Mouse (Mus musculus) midbrain, embryonic 11.5 days (tissue): ENCODE data around the gene Zfp800. TPM values are rescaled to one million over a fixed set of nuclear protein-coding genes. Genes with fewer than 3 reads are reported as not detected.

Experiments used
- ATAC-seq: fragments of 200-750 bp; cut with Nextera tagmentation; 2 replicates; pipeline ENCODE4 v1.8.0; 2017; ENCODE audit warnings: moderate TSS enrichment, moderate library complexity; ENCODE audit not compliant: low FRiP score
- DNase-seq: peaks from one replicate; pipeline ENCODE4 v3.0.0; 2015; ENCODE audit warnings: low spot score; ENCODE audit errors: missing footprints
- H3K27ac ChIP-seq: fragments of 300-500 bp; sonication (generic); 2 replicates; pipeline ENCODE4 v1.5.1; 2014; ENCODE audit warnings: low read depth, low read length
- H3K27me3 ChIP-seq: fragments of 300-500 bp; sonication (generic); 2 replicates; pipeline ENCODE4 v1.6.1; 2014; ENCODE audit warnings: mild to moderate bottlenecking, low read length, moderate library complexity, mixed read lengths; ENCODE audit not compliant: control insufficient read depth, insufficient read depth
- H3K36me3 ChIP-seq: fragments of 300-500 bp; sonication (generic); 2 replicates; pipeline ENCODE4 v1.6.1; 2014; ENCODE audit warnings: mild to moderate bottlenecking, low read length, moderate library complexity, mixed read lengths; ENCODE audit not compliant: control insufficient read depth, insufficient read depth
- H3K4me1 ChIP-seq: fragments of 300-500 bp; sonication (generic); 2 replicates; pipeline ENCODE4 v1.6.1; 2014; ENCODE audit warnings: low read length; ENCODE audit not compliant: control insufficient read depth, insufficient read depth
- H3K4me2 ChIP-seq: fragments of 300-500 bp; sonication (generic); 2 replicates; pipeline ENCODE4 v1.6.1; 2014; ENCODE audit warnings: mild to moderate bottlenecking, moderate library complexity
- H3K4me3 ChIP-seq: fragments of 300-500 bp; sonication (generic); 2 replicates; pipeline ENCODE4 v1.5.1; 2014; ENCODE audit warnings: low read depth, low read length
- H3K9ac ChIP-seq: fragments of 300-500 bp; sonication (generic); 2 replicates; pipeline ENCODE4 v1.6.1; 2014; ENCODE audit warnings: low read length
- H3K9me3 ChIP-seq: fragments of 300-500 bp; sonication (generic); 2 replicates; pipeline ENCODE4 v1.6.1; 2016; ENCODE audit warnings: low read length; ENCODE audit not compliant: control insufficient read depth
- WGBS: fragments of 180-500 bp; shearing (Covaris S2); extraction: QIAGEN DNeasy Blood & Tissue Kit; methylation state at CpG from one replicate; pipeline ENCODE4 v1.1.7; 2014; 5-methylcytosine and 5-hydroxymethylcytosine counted together
- polyA plus RNA-seq: library from polyadenylated mRNA; unstranded; fragments of >200 nt; fragmentation: Nextera tagmentation; extraction: Ambion mirVana; gene quantifications from 2 replicates; pipeline ENCODE4 v1.2.1, GENCODE M21; 2014

Zfp800 gene
- polyA plus RNA-seq, 1 experiment from 2014 or later, result 33.0 TPM

DNA sequence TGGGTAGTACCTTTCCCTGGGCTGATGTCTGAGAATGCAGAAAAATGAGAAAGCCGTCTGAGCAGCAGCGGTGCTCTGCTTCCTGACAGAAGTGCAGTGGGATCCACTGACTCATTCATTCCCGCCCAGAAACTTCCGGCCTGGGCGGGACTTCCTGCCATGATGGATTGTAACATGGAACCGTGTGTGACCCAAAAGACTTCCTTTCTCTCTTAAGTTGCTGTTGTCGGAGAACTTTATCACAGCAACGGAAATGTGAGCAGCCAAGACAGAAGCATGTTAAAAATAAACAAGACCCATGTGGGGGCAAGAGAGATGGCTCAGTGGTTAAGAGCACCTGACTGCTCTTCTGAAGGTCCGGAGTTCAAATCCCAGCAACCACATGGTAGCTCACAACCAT is 12.2 kb upstream of the Zfp800 start:
- H3K4me1 ChIP-seq, result no peaks in the 10 kb centered on the region
- H3K27me3 ChIP-seq, result no peaks in the 10 kb centered on the region
- 89% methylated on average over 9 of the region's 9 CpGs for WGBS
- H3K27ac ChIP-seq, result no peak overlapping the region
- no peaks in the 10 kb centered on the region for H3K36me3 ChIP-seq
- ATAC-seq, result no peak
- no peak overlapping the region for H3K9ac ChIP-seq
- H3K4me2 ChIP-seq, result no peak overlapping the region
- peak; percentile 19 for DNase-seq
- H3K4me3 ChIP-seq, result no peak overlapping the region
- no peaks in the 10 kb centered on the region for H3K9me3 ChIP-seq

DNA sequence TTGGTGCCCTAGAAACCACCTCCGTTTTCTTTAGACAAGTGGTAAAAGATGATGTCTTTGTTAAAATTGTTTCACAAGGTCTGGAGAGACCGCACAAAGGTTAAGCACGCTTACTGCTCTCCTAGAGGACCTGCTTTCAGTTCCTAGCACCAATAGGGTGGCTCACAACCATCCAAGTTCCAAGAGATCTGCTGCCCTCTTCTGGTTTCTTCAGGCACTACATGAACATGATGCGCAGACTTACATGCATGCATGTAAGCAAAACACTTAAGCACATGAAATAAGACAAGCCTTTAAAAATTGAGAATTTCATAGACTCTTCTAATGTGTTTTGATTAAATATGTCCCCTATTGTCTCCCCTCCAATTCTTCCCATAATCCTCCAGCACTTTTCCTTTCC is 2.0 kb upstream of the Zfp800 start:
- Histone ChIP-seq H3K36me3 (no peaks in the 10 kb centered on the region), H3K27me3 (0 out of 2 replicates have a peak, but pooled peaks cover 2% of the 10 kb centered on the region), H3K9me3 (peaks cover 4% of the 10 kb centered on the region), H3K4me2 (no peak overlapping the region), H3K27ac (no peak overlapping the region), H3K4me1 (peaks cover 2% of the 10 kb centered on the region; the same call in 1 of the 2 replicates), H3K9ac (no peak overlapping the region), H3K4me3 (no peak overlapping the region)
- 93% methylated on average over 4 of the region's 4 CpGs for WGBS
- ATAC-seq (no peak), DNase-seq (no peak)

DNA sequence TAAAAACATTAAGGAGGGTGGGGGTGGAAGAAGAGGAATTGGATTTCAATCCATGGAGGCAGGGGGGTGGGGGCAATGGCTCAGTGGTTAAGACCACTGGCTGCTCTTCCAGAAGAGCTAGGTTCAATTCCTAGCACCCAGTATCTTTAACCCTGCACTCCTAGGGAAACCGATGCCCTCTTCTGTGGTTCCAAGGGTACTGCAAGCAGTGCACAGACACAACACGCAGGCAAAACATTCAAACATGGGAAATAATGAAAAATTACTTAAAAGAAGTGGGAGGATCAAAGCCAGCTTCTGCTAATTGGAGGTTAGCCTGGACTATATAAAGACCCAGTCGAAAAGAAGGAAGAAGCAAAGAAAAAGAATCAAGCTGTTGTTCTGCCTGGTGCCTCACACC is 921 bp upstream of the Zfp800 start:
- Histone ChIP-seq H3K27me3 (0 out of 2 replicates have a peak, but pooled peaks cover 2% of the 10 kb centered on the region), H3K9ac (no peak overlapping the region), H3K4me3 (no peak overlapping the region), H3K4me2 (no peak overlapping the region), H3K9me3 (peaks cover 4% of the 10 kb centered on the region), H3K27ac (no peak overlapping the region), H3K36me3 (no peaks in the 10 kb centered on the region), H3K4me1 (peaks cover 2% of the 10 kb centered on the region; the same call in 1 of the 2 replicates)
- DNase-seq (no peak), ATAC-seq (no peak)
- 89% methylated on average over 3 of the region's 3 CpGs for WGBS

DNA sequence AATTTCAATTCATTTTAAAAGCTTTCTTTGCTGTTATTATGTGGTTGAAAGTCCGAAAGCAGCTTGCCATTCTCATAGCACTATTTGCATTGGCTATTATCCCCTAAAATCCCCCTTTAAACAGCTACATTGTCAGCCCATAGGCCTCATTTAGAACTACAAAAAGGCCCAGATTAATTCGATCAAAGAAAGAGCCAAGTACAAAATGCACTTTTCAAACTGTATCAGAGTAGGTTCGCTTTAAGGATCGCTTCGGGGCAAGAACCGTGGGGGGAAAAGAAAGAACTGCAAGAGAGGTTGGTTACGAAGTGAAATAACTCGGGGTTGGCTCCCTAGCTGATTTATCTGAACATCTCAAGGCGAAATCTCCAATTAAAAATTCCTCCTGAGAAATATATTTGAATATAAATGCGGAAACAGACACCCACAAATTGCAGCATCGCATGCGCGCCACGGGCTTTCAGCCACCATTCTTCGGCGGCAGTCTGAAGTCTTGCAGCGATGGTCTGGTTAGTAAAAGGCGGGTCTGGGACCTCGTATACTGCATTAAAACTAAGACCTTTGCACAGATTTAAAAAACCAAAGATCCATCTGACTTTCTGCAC is 850 bp downstream of the Zfp800 start:
- peak; percentile 52 for ATAC-seq
- WGBS, result 0% methylated on average over 19 of the region's 19 CpGs
- Histone ChIP-seq H3K9me3 (peaks cover 4% of the 10 kb centered on the region), H3K4me2 (peak overlapping the region; percentile 69), H3K27ac (peak overlapping the region; percentile 87), H3K27me3 (0 out of 2 replicates have a peak, but pooled peaks cover 2% of the 10 kb centered on the region), H3K36me3 (no peaks in the 10 kb centered on the region), H3K4me3 (peak overlapping the region; percentile 50), H3K9ac (peak overlapping the region; percentile 80), H3K4me1 (peaks cover 2% of the 10 kb centered on the region; the same call in 1 of the 2 replicates)
- DNase-seq, result peak; percentile 97

DNA sequence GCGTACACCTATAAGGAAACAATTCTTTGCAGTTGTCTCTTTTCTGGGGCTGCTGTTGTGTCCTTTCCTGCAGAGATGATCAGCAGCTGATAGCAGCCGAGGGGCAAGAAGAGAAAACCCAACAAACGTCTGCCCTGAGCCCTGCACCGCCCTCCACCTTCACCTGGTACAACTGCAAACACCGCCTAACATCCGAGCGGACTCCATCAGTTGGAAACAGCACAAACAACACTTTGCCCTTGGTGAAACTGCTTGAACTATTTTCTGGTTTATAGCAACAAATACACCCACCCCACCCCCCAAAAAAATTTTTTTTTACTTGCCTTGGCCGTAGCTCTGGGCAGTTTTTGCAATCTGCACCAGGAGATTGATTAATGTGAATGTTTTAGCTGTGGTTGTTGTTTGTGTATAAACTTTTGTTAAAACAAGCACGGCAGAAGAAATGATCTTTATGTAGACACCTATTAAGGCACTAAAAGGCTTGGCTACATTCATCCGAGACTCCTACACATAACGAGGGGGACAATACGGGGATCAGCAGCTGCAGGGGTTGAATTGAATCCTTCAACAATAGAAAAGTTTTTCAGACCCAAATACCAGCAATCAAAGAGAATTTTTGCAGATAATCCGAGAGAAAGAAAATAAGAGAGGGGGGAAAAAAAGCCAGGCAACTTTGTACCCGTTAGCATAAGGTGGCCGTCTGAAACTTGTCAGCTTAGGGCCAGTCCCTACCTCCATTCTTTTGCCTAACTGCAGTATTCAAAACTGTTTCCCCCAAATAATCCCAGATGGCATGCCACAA is 1.6 kb downstream of the Zfp800 start:
- Histone ChIP-seq H3K27ac (peak overlapping the region; percentile 87), H3K4me1 (peaks cover 2% of the 10 kb centered on the region; the same call in 1 of the 2 replicates), H3K27me3 (0 out of 2 replicates have a peak, but pooled peaks cover 2% of the 10 kb centered on the region), H3K4me2 (peak overlapping the region; percentile 69), H3K4me3 (peak overlapping the region; percentile 50), H3K36me3 (no peaks in the 10 kb centered on the region), H3K9ac (peak overlapping the region; percentile 80), H3K9me3 (peaks cover 4% of the 10 kb centered on the region)
- ATAC-seq, result peak; percentile 47
- WGBS, result 11% methylated on average over 15 of the region's 15 CpGs
- DNase-seq, result peak; percentile 94

GRCm38 (mm10) chr6:28389038-28389437 is 8.8 kb downstream of the Zfp800 start:
- Histone ChIP-seq H3K4me2 (no peak overlapping the region), H3K27me3 (no peaks in the 10 kb centered on the region), H3K9ac (no peak overlapping the region), H3K9me3 (no peaks in the 10 kb centered on the region), H3K36me3 (no peaks in the 10 kb centered on the region), H3K27ac (no peak overlapping the region), H3K4me1 (no peaks in the 10 kb centered on the region), H3K4me3 (no peak overlapping the region)
- DNase-seq (no peak), ATAC-seq (no peak)
- WGBS, result 91% methylated on average over 3 of the region's 3 CpGs

DNA sequence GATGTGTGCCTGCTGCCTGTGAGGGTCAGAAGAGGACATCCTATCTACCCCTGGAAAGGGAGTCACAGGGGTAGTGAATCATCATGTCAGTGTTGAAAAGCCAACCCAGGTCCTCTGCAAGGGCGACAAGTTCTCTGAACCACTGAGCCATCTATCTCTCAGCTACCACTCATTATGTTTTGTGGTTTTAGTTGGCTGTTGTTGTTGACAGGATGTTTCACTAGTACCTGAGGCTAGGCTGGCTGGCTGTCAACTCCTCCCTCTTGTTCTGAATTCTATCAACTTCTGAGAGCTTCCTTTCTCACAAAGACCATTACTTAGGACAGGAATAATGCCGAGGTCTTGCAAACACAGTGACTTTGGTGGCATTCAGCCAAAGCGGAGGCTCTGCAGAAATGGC is 12.6 kb downstream of the Zfp800 start:
- 87% methylated on average over 3 of the region's 3 CpGs for WGBS
- ATAC-seq, result no peak
- H3K27ac ChIP-seq, result no peak overlapping the region

DNA sequence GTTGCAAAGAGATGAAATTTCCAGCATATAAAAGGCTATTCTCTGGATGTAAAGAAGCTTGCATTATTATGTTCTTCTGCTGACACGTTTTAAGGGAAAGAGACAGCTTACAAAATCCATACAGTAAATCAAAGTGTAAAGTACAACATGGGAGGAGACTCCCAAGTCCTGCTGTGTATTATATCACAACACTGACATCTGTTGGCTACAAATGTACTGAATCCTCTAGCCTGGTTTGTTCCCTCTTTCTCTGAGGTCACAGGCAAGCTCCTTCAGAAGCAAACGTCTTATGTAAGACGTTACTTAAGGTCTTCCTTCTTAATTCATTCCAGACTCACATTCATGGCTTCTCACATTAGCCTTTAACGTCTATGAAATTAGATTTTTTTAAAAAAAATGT is 15.8 kb downstream of the Zfp800 start:
- peak; percentile 6 for DNase-seq
- no peaks in the 10 kb centered on the region for H3K27me3 ChIP-seq
- no peak overlapping the region for H3K4me3 ChIP-seq

More for the DNA sequence above, 12.6 kb downstream of the Zfp800 start:
- no peak overlapping the region for H3K4me2 ChIP-seq
- no peaks in the 10 kb centered on the region for H3K27me3 ChIP-seq
- H3K9ac ChIP-seq, result no peak overlapping the region
- H3K4me1 ChIP-seq, result no peaks in the 10 kb centered on the region
- no peaks in the 10 kb centered on the region for H3K9me3 ChIP-seq
- H3K36me3 ChIP-seq, result no peaks in the 10 kb centered on the region
- no peak for DNase-seq
- H3K4me3 ChIP-seq, result no peak overlapping the region

More for the DNA sequence above, 15.8 kb downstream of the Zfp800 start:
- Histone ChIP-seq H3K4me2 (no peak overlapping the region), H3K27ac (no peak overlapping the region), H3K9ac (no peak overlapping the region), H3K4me1 (no peaks in the 10 kb centered on the region), H3K36me3 (no peaks in the 10 kb centered on the region), H3K9me3 (no peaks in the 10 kb centered on the region)
- ATAC-seq, result no peak
- 73% methylated on average over 4 of the region's 4 CpGs for WGBS
